Mouse (Mus musculus): ENCODE measurements at regions not wholly inside any gene's neighbourhood (a gene's known extent, or its start where the extent isn't known, plus 50 kb on each side); places are given as distances from the start of the nearest gene placed in this dataset.

GRCm38 (mm10) chr10:91967570-91968310 lies 754.5 kb downstream of the Nedd1 start:
- TF ChIP-seq POLR2A (IDR thresholded peaks at IDR 0.05; ENCODE audit: low read depth, low read length) (no peak), CTCF (IDR thresholded peaks at IDR 0.05; ENCODE audit: extremely low read depth, insufficient read length, insufficient replicate concordance, low read depth, low read length) (no peak)
